Mouse (Mus musculus): ENCODE measurements around the gene Mrps12.

Gene Mrps12

DNA sequence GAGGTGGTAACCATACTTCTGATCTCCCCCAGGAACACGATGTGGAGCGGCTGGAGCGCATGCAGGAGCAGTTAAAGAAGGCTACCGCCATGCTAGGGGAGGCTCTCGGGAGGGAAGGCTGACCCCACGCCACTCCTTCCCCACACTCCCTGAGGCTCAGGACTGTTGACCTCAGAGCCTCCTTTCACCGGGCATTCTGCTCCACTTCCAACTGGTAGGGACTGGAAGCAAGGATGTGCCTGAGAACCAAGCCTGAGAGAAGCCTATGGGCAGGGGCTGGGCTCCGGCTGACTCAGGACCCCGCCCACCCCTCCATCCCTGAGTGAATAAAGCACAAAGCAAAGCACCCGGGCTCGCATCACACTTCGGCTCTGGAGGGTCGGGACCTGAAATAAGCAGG is 17.0 kb upstream of the Mrps12 start:
- DNase-seq: no peak

GRCm38 (mm10) chr7:28756079-28756478 is 14.5 kb upstream of the Mrps12 start, which contains the start of gene Ccer2:
Ccer2 (plus strand) TSS chr7:28756174.
- no peak for DNase-seq

GRCm38 (mm10) chr7:28749935-28750334 is 8.3 kb upstream of the Mrps12 start:
- no peak for DNase-seq

DNA sequence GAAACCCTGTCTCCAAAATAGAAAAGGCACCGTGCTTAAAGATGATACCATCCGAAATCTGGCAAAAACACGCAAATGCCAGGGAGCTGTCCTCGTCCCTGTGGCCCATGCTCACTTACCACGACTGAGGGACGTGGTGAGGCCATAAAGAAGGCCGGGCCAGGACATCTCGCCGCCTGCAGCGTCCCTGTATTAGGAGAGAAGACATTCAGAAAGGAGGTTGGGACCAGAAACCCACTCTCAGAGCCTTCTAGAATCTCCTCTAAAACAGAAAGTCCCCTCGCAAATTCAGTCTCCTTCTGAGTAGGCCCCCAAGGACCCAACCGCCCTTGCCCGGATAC is 282 bp downstream of the Mrps12 start:
- no peak for DNase-seq

DNA sequence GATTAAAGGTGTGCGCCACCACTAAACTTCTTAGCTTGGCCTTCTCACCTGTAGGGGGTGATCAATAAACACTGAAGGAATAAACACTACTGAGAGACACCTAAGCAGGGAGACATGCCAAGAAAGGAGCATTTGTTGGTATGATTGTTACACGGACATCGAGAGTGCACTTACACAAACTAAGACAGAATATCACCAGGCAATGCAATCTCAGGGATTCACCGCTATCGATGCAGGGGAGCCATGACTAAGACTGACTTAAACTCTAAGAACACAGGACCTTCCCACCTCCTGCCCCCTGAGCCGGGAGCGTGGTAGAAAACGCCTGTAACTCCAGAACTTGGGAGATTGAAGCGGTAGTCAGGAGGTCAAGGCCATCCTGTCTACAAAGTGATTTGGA is 671 bp downstream of the Mrps12 start:
- no peak for DNase-seq

DNA sequence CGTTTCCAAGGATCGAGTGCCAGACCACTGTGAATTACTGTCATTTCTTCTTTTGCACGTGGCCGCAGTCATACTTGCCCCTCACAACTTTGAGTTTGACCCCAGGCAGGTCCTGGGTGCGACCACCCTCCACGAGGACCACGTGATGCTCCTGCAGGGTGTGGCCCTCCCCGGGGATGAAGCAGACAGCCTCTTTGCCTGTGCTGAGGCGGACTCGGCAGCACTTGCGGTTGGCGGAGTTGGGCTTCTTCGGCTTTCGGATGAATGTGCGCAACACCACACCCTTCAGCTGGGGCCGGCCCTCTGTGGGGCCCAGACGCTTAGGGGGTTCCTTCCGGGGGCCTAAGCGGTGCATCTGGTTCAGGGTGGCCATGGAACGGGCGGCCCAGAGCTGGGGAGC is 1.8 kb downstream of the Mrps12 start:
- no peak for DNase-seq

- no peak for DNase-seq
These were observed 5.9 kb downstream of the Mrps12 start for GRCm38 (mm10) chr7:28735701-28736100.

DNA sequence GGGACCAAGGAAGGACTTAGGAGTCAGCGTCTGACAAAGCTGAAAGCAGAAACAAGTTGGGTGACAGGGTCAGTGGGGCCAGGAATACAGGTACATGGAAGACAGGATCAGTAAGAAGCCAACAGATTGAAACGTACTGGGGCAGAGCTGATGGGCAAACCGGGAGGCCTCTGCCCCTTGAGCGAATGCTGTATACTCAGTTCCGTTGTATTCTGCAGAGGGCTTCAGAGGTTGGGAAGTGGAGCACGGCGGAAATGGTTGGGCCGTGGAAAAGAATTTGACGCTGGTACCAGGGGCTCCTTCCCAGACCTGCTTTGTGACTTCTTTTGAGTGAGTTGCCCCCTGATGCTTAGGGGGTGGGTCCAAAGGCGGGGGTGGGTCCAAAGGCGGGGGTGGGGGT is 8.4 kb downstream of the Mrps12 start:
- DNase-seq: no peak

GRCm38 (mm10) chr7:28732341-28733142 is 9.1 kb downstream of the Mrps12 start:
- DNase-seq: peak; percentile 89

- no peak for DNase-seq
These were observed 13.8 kb downstream of the Mrps12 start for GRCm38 (mm10) chr7:28727649-28728340.

DNA sequence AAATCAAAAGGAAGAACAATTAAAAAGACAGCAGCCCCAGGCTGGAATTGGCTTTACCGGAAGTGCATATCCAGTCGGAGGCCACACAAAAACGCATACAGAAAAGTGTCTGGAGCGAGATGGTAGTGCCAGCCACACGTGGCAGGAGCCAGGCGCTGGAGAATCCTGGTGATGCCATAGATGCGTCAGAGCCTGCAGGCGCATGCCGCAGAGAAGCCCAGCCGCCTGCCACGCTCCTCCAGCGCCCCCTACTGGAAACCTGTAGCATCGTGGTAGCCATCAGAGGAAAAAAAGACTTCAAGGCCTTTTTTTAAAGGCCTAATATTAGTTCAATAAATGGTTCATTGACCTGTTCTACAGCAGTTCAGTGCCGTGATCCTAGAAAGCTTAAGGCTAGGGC is 15.0 kb downstream of the Mrps12 start:
- peak; percentile 85 for DNase-seq

GRCm38 (mm10) chr7:28724613-28725012 is 17.0 kb downstream of the Mrps12 start:
- no peak for DNase-seq

DNA sequence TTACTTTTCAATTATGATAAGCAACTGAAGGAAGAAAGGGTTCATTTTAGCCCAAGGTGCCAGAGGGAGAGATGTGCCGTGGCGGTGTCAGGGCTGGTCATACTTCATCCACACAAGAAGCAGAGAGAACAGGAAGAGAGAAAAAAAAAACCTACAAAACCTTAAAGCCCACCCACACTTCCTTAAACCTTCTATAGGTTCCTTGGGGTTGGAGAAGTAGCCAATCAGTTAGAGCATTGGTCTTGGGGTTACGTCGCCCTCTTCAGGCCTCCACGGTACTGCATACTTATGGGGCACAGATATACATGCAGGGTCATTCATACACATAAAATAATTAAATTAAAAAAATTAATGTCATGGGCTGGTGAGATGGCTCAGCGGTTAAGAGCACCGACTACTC is 19.5 kb downstream of the Mrps12 start:
- DNase-seq: no peak

DNA sequence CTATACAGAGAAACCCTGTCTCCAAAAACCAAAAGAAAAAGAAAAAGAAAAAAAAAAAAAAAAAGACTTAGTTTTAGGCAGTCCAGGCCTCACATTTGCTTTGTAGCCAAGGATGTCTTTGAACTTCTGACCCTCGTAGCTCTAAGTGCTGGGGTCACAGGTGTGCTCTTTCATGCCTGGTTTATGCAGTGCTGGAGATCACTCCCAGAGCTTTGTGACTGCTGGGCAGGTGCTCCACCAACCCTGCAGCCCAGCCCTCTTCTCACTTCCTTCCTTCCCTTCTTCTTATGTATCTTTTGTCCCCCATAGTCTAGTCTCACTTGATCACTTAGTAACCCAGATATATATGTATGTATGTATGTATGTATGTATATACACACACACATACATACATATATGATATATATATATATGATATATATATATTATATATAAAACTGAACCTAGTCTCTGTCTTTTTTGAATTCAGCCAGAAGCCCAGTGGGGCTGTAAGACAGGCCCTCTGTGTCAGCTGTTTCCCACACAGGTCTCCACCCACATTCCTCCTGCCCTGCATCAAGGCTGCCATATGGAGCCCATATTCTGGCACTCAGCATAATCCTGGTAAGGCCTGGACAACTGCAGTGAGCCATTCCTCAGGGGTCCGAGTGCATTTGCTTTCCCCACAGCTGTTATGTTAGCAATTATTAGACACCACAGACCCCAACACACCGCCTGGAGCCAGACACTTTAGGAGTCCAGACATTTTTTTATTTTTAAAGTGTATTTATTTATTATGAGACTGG is 20.7 kb downstream of the Mrps12 start:
- no peak for DNase-seq

GRCm38 (mm10) chr7:28719650-28720049 is 22.0 kb downstream of the Mrps12 start:
- no peak for DNase-seq

- DNase-seq: no peak
These were observed 22.5 kb downstream of the Mrps12 start for GRCm38 (mm10) chr7:28719159-28719558.

- no peak for DNase-seq
These were observed 23.9 kb downstream of the Mrps12 start for GRCm38 (mm10) chr7:28717726-28718125.

DNA sequence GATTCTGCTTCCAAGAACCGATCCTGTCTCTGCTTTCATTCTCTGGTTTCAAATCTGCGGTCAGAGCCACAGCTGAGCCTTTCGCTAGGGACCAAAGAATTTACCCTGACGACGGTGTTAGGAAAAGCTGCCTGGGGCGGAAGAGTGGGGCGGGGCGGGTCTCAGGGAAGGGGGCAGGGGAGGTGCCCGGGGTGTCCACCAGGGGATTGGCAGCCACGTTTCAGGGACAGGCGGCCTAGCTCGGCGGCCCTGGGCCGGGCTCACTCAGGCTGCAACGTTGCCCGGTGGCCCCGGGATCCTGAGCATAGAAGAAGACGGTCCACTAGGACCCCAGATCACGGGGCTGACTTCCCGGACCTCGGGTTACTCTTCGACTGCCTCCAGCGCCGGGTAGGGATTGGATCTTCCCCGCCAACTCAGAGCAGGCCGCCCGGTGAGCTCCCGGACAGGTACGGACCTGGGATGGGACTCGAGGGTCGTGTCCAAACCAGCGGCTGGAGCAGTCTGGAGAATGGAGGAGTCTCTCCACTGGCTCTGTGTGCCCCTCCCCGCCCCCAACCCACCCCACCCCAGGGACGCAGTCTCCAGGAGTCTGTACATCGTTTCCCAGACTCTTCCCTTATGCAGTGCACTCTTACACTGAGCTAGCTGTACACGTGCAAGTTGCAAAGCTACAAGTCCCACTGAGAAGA is 24.9 kb downstream of the Mrps12 start, which contains the start of gene Fbxo17:
Gene Fbxo17 (plus strand): TSS at position 215 of the 692 bp plus-strand sequence.
- peak; percentile 75 for DNase-seq

DNA sequence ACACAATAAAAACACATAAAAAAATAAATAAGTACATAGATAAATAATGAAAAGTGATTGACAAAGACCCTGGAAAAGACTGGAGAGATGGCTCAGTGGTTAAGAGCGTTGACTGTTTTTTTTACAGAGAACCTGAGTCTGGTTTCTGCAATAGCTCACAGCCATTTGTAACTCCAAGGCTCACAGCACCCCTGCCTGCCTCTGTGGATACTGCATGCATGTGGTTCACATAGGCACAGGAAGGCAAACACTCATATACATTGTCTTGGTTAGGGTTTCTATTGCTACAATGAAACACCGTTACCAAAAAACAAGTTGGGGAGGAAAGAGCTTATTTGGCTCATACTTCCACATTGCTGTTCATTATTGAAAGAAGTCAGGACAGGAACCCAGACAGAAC is 26.0 kb downstream of the Mrps12 start:
- no peak for DNase-seq

DNA sequence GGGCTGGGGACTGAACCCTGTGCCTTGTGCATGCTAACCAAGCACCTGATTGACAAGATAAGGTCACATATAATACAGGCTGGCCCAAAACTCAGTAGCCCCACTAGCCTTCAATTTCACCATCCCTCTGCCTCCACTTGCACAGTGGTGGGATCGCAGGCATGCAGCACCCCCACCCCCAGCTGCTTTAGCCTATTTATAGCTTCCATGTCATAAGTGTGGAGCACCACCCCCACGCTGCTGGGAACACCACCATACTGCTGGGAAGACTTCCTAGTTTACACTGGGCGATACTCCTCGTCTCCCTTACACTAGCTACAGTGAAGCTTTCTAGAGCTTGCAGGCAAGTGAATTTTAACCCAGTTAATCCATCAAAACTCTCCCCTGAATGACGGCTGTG is 27.0 kb downstream of the Mrps12 start:
- no peak for DNase-seq

- DNase-seq: no peak
These were observed 30.7 kb downstream of the Mrps12 start for GRCm38 (mm10) chr7:28710962-28711361.

GRCm38 (mm10) chr7:28709454-28709853 is 32.2 kb downstream of the Mrps12 start:
- DNase-seq: no peak

DNA sequence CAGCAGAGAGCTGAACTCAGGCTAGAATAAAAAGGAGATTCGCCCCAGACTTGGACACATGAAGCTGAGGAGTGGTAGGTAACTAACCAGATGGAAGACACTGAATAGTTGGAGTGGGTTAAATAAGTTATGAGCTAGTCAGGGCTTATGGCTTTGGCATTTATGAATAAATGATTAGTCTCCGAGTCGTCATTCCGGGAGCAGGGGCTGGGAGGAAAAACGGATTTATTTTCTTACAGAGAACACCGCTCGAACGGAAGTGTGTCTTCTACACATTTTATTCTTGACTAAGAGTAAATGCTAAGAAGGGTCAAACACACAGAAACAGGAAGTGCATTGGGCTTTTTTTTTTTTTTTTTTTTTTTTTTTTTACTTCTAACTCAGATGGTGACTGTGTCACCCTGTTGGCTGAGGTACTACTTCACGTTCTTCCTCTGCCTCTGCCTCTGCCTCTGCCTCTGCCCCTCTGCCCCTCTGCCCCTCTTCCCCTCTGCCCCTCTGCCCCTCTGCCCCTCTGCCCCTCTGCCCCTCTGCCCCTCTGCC is 38.9 kb downstream of the Mrps12 start:
- no peak for DNase-seq
